ENCODE assay signal across 19 mouse cellular contexts in genomic region chr1:88303762-88304161, GRCm38 (mm10). TPM values are rescaled to one million over a fixed set of nuclear protein-coding genes. Genes with fewer than 3 reads are reported as not detected.
A peak's percentile ranks its signal among the peaks of the same experiment; 100 is the strongest.
DNase-seq lines count a peak whose midpoint lies in the region; ATAC-seq and TF ChIP-seq lines count a peak whose summit lies in the region.
"Had no signal": no experiment of that assay in that cellular context is flagged by ENCODE, and none has a peak within 500 bp of the region (broad histone marks: within the 10 kb centered on the region; RNA-seq: fewer than 3 reads in every experiment).

No protein-coding gene starts in this region.

- no peak for TF ChIP-seq CTCF in hindbrain, postnatal 0 days (IDR thresholded peaks at IDR 0.05; ENCODE audit: low read depth)

- 0 out of 2 replicates have a peak, but pooled peaks cover 2% of the 10 kb centered on the region for H3K36me3 ChIP-seq in hindbrain, embryonic 11.5 days (ENCODE audit: control insufficient read depth, insufficient read depth, low read length)
- H3K36me3 ChIP-seq in hindbrain, postnatal 0 days (ENCODE audit: insufficient read depth, low read length) = no peaks in the 10 kb centered on the region
- H3K36me3 ChIP-seq in midbrain, embryonic 14.5 days (ENCODE audit: control insufficient read depth, insufficient read depth, low read length) = no peaks in the 10 kb centered on the region
- H3K36me3 ChIP-seq in midbrain, embryonic 16.5 days (ENCODE audit: control insufficient read depth, insufficient read depth, low read length) = no peaks in the 10 kb centered on the region
- no peaks in the 10 kb centered on the region for H3K36me3 ChIP-seq in embryonic facial prominence, embryonic 14.5 days (ENCODE audit: control insufficient read depth, insufficient read depth, low read length)
- H3K36me3 ChIP-seq: embryonic facial prominence, embryonic 13.5 days; forebrain, embryonic 12.5 days; kidney, embryonic 15.5 days; midbrain, embryonic 12.5 days had no signal

- no peak overlapping the region for H3K9ac ChIP-seq in hindbrain, embryonic 11.5 days (ENCODE audit: low read depth, low read length)
- H3K9ac ChIP-seq in hindbrain, postnatal 0 days (replicated peaks; ENCODE audit: low read length) = no peak overlapping the region
- H3K9ac ChIP-seq in midbrain, embryonic 14.5 days (replicated peaks; ENCODE audit: low read length) = no peak overlapping the region
- H3K9ac ChIP-seq in midbrain, embryonic 16.5 days (ENCODE audit: low read depth, low read length) = no peak overlapping the region
- no peak overlapping the region for H3K9ac ChIP-seq in embryonic facial prominence, embryonic 14.5 days (ENCODE audit: low read depth, low read length)
- H3K9ac ChIP-seq: embryonic facial prominence, embryonic 13.5 days; forebrain, embryonic 12.5 days; kidney, embryonic 15.5 days; liver, embryonic 14.5 days; midbrain, embryonic 12.5 days had no signal

- 66% methylated on average over 6 of the region's 6 CpGs for WGBS in hindbrain, embryonic 11.5 days
- WGBS in hindbrain, postnatal 0 days = 64% methylated on average over 6 of the region's 6 CpGs
- WGBS in midbrain, embryonic 14.5 days = 59% methylated on average over 6 of the region's 6 CpGs
- WGBS in midbrain, embryonic 16.5 days = 66% methylated on average over 6 of the region's 6 CpGs
- 60% methylated on average over 6 of the region's 6 CpGs for WGBS in embryonic facial prominence, embryonic 14.5 days

- H3K27ac ChIP-seq in hindbrain, embryonic 11.5 days (ENCODE audit: low read depth, low read length) = no peak overlapping the region
- H3K27ac ChIP-seq in hindbrain, postnatal 0 days = no peak overlapping the region
- H3K27ac ChIP-seq in midbrain, embryonic 14.5 days (replicated peaks; ENCODE audit: low read depth, low read length) = no peak overlapping the region
- H3K27ac ChIP-seq in midbrain, embryonic 16.5 days (ENCODE audit: low read length) = no peak overlapping the region
- no peak overlapping the region for H3K27ac ChIP-seq in embryonic facial prominence, embryonic 14.5 days (replicated peaks; ENCODE audit: low read depth, low read length)
- H3K27ac ChIP-seq: embryonic facial prominence, embryonic 13.5 days; forebrain, embryonic 12.5 days; heart, adult 2 months; kidney, embryonic 15.5 days; liver, embryonic 14.5 days; midbrain, embryonic 12.5 days had no signal

- ATAC-seq in hindbrain, embryonic 11.5 days (ENCODE audit: low FRiP score) = no peak
- ATAC-seq in hindbrain, postnatal 0 days = no peak
- ATAC-seq in midbrain, embryonic 14.5 days (ENCODE audit: low FRiP score, low TSS enrichment) = no peak
- no peak for ATAC-seq in midbrain, embryonic 16.5 days
- no peak for ATAC-seq in embryonic facial prominence, embryonic 14.5 days (ENCODE audit: low read depth)
- ATAC-seq: Patski had no signal

- no peak overlapping the region for H3K4me2 ChIP-seq in hindbrain, embryonic 11.5 days (replicated peaks; ENCODE audit: low read depth, low read length)
- H3K4me2 ChIP-seq in hindbrain, postnatal 0 days (ENCODE audit: low read depth, low read length) = no peak overlapping the region
- H3K4me2 ChIP-seq in midbrain, embryonic 14.5 days (ENCODE audit: low read length) = no peak overlapping the region
- H3K4me2 ChIP-seq in midbrain, embryonic 16.5 days (ENCODE audit: low read length) = no peak overlapping the region
- H3K4me2 ChIP-seq in embryonic facial prominence, embryonic 14.5 days (ENCODE audit: low read depth, low read length) = no peak overlapping the region
- H3K4me2 ChIP-seq: embryonic facial prominence, embryonic 13.5 days; forebrain, embryonic 12.5 days; kidney, embryonic 15.5 days; midbrain, embryonic 12.5 days had no signal

- no peaks in the 10 kb centered on the region for H3K4me1 ChIP-seq in hindbrain, embryonic 11.5 days (replicated peaks; ENCODE audit: control insufficient read depth, insufficient read depth, low read length)
- H3K4me1 ChIP-seq in hindbrain, postnatal 0 days (ENCODE audit: insufficient read depth, low read length) = no peaks in the 10 kb centered on the region
- H3K4me1 ChIP-seq in midbrain, embryonic 14.5 days (ENCODE audit: control insufficient read depth, insufficient read depth, low read length) = no peaks in the 10 kb centered on the region
- H3K4me1 ChIP-seq in midbrain, embryonic 16.5 days (ENCODE audit: control insufficient read depth, insufficient read depth, low read length) = no peaks in the 10 kb centered on the region
- no peaks in the 10 kb centered on the region for H3K4me1 ChIP-seq in embryonic facial prominence, embryonic 14.5 days (ENCODE audit: control insufficient read depth, insufficient read depth, low read length)
- H3K4me1 ChIP-seq: embryonic facial prominence, embryonic 13.5 days; forebrain, embryonic 12.5 days; kidney, embryonic 15.5 days; midbrain, embryonic 12.5 days had no signal

- H3K9me3 ChIP-seq in hindbrain, embryonic 11.5 days (ENCODE audit: control insufficient read depth, low read length) = peaks cover 86% of the 10 kb centered on the region
- H3K9me3 ChIP-seq in hindbrain, postnatal 0 days (ENCODE audit: low read length) = peaks cover 94% of the 10 kb centered on the region
- H3K9me3 ChIP-seq in midbrain, embryonic 14.5 days (ENCODE audit: control insufficient read depth, low read length) = peaks cover 92% of the 10 kb centered on the region
- peaks cover 92% of the 10 kb centered on the region for H3K9me3 ChIP-seq in midbrain, embryonic 16.5 days (replicated peaks; ENCODE audit: control insufficient read depth, low read length, poor library complexity, severe bottlenecking)
- H3K9me3 ChIP-seq in embryonic facial prominence, embryonic 14.5 days (ENCODE audit: control insufficient read depth, low read length) = peaks cover 92% of the 10 kb centered on the region

- H3K27me3 ChIP-seq in hindbrain, embryonic 11.5 days (ENCODE audit: control insufficient read depth, insufficient read depth, low read length) = no peaks in the 10 kb centered on the region
- H3K27me3 ChIP-seq in hindbrain, postnatal 0 days (ENCODE audit: insufficient read depth, low read length) = no peaks in the 10 kb centered on the region
- H3K27me3 ChIP-seq in midbrain, embryonic 14.5 days (ENCODE audit: control insufficient read depth, insufficient read depth, low read length) = no peaks in the 10 kb centered on the region
- no peaks in the 10 kb centered on the region for H3K27me3 ChIP-seq in midbrain, embryonic 16.5 days (ENCODE audit: control insufficient read depth, insufficient read depth, low read depth, low read length)
- no peaks in the 10 kb centered on the region for H3K27me3 ChIP-seq in embryonic facial prominence, embryonic 14.5 days (replicated peaks; ENCODE audit: control insufficient read depth, insufficient read depth, low read length)
- H3K27me3 ChIP-seq: embryonic facial prominence, embryonic 13.5 days; forebrain, embryonic 12.5 days; kidney, embryonic 15.5 days; midbrain, embryonic 12.5 days had no signal

- peak; percentile 5 for DNase-seq in hindbrain, embryonic 11.5 days (ENCODE audit: low spot score)
- no peak for DNase-seq in hindbrain, postnatal 0 days (ENCODE audit: low spot score)
- DNase-seq in midbrain, embryonic 14.5 days = peak; percentile 1
- DNase-seq in embryonic facial prominence, embryonic 14.5 days (ENCODE audit: low spot score) = peak; percentile 2
- DNase-seq in yolk sac, embryonic 10.5 days (ENCODE audit: low spot score) = peak; percentile 13
- no peak for DNase-seq in frontal cortex, adult 2 months (ENCODE audit: extremely low spot score in 1 of 2, low spot score in 1 of 2)
- DNase-seq: cerebellum, postnatal 14 days; heart, adult 2 months; heart, postnatal 10 days; lung, postnatal 36 days had no signal

- no peak overlapping the region for H3K4me3 ChIP-seq in hindbrain, embryonic 11.5 days (ENCODE audit: low read depth, low read length)
- no peak overlapping the region for H3K4me3 ChIP-seq in hindbrain, postnatal 0 days (ENCODE audit: low read length)
- no peak overlapping the region for H3K4me3 ChIP-seq in midbrain, embryonic 14.5 days (replicated peaks; ENCODE audit: low read depth, low read length)
- H3K4me3 ChIP-seq in midbrain, embryonic 16.5 days (ENCODE audit: low read depth, low read length) = no peak overlapping the region
- H3K4me3 ChIP-seq in embryonic facial prominence, embryonic 14.5 days (ENCODE audit: low read depth, low read length) = no peak overlapping the region
- H3K4me3 ChIP-seq: embryonic facial prominence, embryonic 13.5 days; forebrain, embryonic 12.5 days; heart, adult 2 months; kidney, embryonic 15.5 days; midbrain, embryonic 12.5 days had no signal

RNA-seq across cellular contexts. Expression of gene Trpm8, which starts 26.3 kb away (rescaled TPM):
- not detected in 2 replicates for polyA plus RNA-seq in hindbrain, embryonic 11.5 days (2014; fragmentation: Nextera tagmentation; extraction: Ambion mirVana)
- total RNA-seq in hindbrain, postnatal 0 days (2014; rRNA removed) = 0.05 and 0.14 TPM in 2 replicates
- 0.11 and 0.15 TPM in 2 replicates for polyA plus RNA-seq in hindbrain, postnatal 0 days (2015; fragmentation: Nextera tagmentation; extraction: Ambion mirVana)
- 0.14 TPM in 1 of 2 replicates, not detected in the other for polyA plus RNA-seq in midbrain, embryonic 14.5 days (2014; fragmentation: Nextera tagmentation; extraction: Ambion mirVana)
- 0.11 and 0.17 TPM in 2 replicates for polyA plus RNA-seq in midbrain, embryonic 16.5 days (2015; fragmentation: Nextera tagmentation; extraction: Ambion mirVana)
- polyA plus RNA-seq in embryonic facial prominence, embryonic 14.5 days (2014; fragmentation: Nextera tagmentation; extraction: Ambion mirVana) = 0.07 TPM in 1 of 2 replicates, not detected in the other
- polyA plus RNA-seq in frontal cortex, adult 2 months (2012; rRNA removed) = 0.02 TPM in 2 replicates
- total RNA-seq: CH12.LX; heart, adult 2 months; heart, postnatal 10 days had no signal
- polyA plus RNA-seq: embryonic facial prominence, embryonic 13.5 days; forebrain, embryonic 12.5 days; heart, adult 2 months; kidney, embryonic 15.5 days; liver, embryonic 14.5 days; midbrain, embryonic 12.5 days; urinary bladder, adult 2 months had no signal

RNA-seq across cellular contexts. Expression of gene Hjurp, which starts 26.3 kb away (rescaled TPM):
- 126 and 136 TPM in 2 replicates for polyA plus RNA-seq in hindbrain, embryonic 11.5 days (2014; fragmentation: Nextera tagmentation; extraction: Ambion mirVana)
- total RNA-seq in hindbrain, postnatal 0 days (2014; rRNA removed) = 82.8 and 86.3 TPM in 2 replicates
- polyA plus RNA-seq in hindbrain, postnatal 0 days (2015; fragmentation: Nextera tagmentation; extraction: Ambion mirVana) = 47.2 and 47.7 TPM in 2 replicates
- 52.9 and 80.2 TPM in 2 replicates for polyA plus RNA-seq in midbrain, embryonic 14.5 days (2014; fragmentation: Nextera tagmentation; extraction: Ambion mirVana)
- 77.3 and 87.0 TPM in 2 replicates for polyA plus RNA-seq in midbrain, embryonic 16.5 days (2015; fragmentation: Nextera tagmentation; extraction: Ambion mirVana)
- 110 and 137 TPM in 2 replicates for polyA plus RNA-seq in embryonic facial prominence, embryonic 14.5 days (2014; fragmentation: Nextera tagmentation; extraction: Ambion mirVana)
- 56.1 and 61.2 TPM in 2 replicates for polyA plus RNA-seq in frontal cortex, adult 2 months (2012; rRNA removed)

Comparison
In these comparisons a context has a peak if more than half of its experiments do, and no peak if none do; other contexts are left out.
1. DNase-seq: peak in hindbrain, embryonic 11.5 days (single experiment), midbrain, embryonic 14.5 days (single experiment), embryonic facial prominence, embryonic 14.5 days (single experiment) and yolk sac, embryonic 10.5 days (single experiment); none in hindbrain, postnatal 0 days (single experiment) and frontal cortex, adult 2 months (0 of 2).